Mouse (Mus musculus) cerebral cortex, adult 2 months (tissue): ENCODE results near the gene Fndc11.

ENCODE experiments used
- WGBS: fragments of 180-500 bp; shearing (Covaris S2); methylation state at CpG from one replicate; pipeline ENCODE4 v1.1.7; 2018; 5-methylcytosine and 5-hydroxymethylcytosine counted together

Gene Fndc11

GRCm38 (mm10) chr2:181218881-181219485 is 830 bp upstream of the Fndc11 start:
- WGBS: 81% methylated on average over 5 of the region's 5 CpGs

GRCm38 (mm10) chr2:181220361-181220760 is 548 bp downstream of the Fndc11 start:
- 51% methylated on average over 2 of the region's 2 CpGs for WGBS

- WGBS: 94% methylated on average over 2 of the region's 2 CpGs
Measured at GRCm38 (mm10) chr2:181224994-181225393, 5.2 kb downstream of the Fndc11 start.

GRCm38 (mm10) chr2:181227122-181227521 is 7.3 kb downstream of the Fndc11 start:
- 88% methylated on average over 3 of the region's 3 CpGs for WGBS

GRCm38 (mm10) chr2:181228335-181228734 is 8.5 kb downstream of the Fndc11 start:
- WGBS: 82% methylated on average over 1 of the region's 1 CpGs

- WGBS: 81% methylated on average over 20 of the region's 20 CpGs
Measured at GRCm38 (mm10) chr2:181231171-181231570, 11.4 kb downstream of the Fndc11 start.

- WGBS: 93% methylated on average over 15 of the region's 15 CpGs
Measured at GRCm38 (mm10) chr2:181233443-181233842, 13.6 kb downstream of the Fndc11 start.

- 97% methylated on average over 11 of the region's 11 CpGs for WGBS
Measured at GRCm38 (mm10) chr2:181234680-181235079, 14.9 kb downstream of the Fndc11 start.

- 88% methylated on average over 23 of the region's 23 CpGs for whole genome bisulfite sequencing
Measured at GRCm38 (mm10) chr2:181235681-181236566, 16.1 kb downstream of the Fndc11 start.

GRCm38 (mm10) chr2:181237251-181238014 is 17.6 kb downstream of the Fndc11 start:
- WGBS: 93% methylated on average over 17 of the region's 17 CpGs

GRCm38 (mm10) chr2:181238091-181238610 is 18.3 kb downstream of the Fndc11 start:
- WGBS: 80% methylated on average over 10 of the region's 10 CpGs

GRCm38 (mm10) chr2:181238861-181239260 is 19.0 kb downstream of the Fndc11 start:
- 64% methylated on average over 2 of the region's 2 CpGs for WGBS

- WGBS: 69% methylated on average over 9 of the region's 9 CpGs
Measured at GRCm38 (mm10) chr2:181239261-181239660, 19.4 kb downstream of the Fndc11 start.

- WGBS: 96% methylated on average over 13 of the region's 13 CpGs
Measured at GRCm38 (mm10) chr2:181240806-181241440, 21.1 kb downstream of the Fndc11 start.

GRCm38 (mm10) chr2:181241602-181242313 is 21.9 kb downstream of the Fndc11 start, which contains the start of gene Helz2:
Gene Helz2 (minus strand): TSS chr2:181242027.
- 22% methylated on average over 16 of the region's 16 CpGs for WGBS

GRCm38 (mm10) chr2:181242314-181242665 is 22.5 kb downstream of the Fndc11 start:
- WGBS: 78% methylated on average over 3 of the region's 3 CpGs

- 47% methylated on average over 11 of the region's 11 CpGs for WGBS
Measured at GRCm38 (mm10) chr2:181243706-181244394, 24.0 kb downstream of the Fndc11 start.

- WGBS: 61% methylated on average over 2 of the region's 2 CpGs
Measured at GRCm38 (mm10) chr2:181245031-181245430, 25.2 kb downstream of the Fndc11 start.

GRCm38 (mm10) chr2:181249217-181249616 is 29.4 kb downstream of the Fndc11 start:
- WGBS: 82% methylated on average over 10 of the region's 10 CpGs

- 95% methylated on average over 1 of the region's 1 CpGs for WGBS
Measured at GRCm38 (mm10) chr2:181251841-181252240, 32.0 kb downstream of the Fndc11 start.
